Mouse (Mus musculus): ENCODE measurements around the gene Slc38a4. TPM values are rescaled to one million over a fixed set of nuclear protein-coding genes. Genes with fewer than 3 reads are reported as not detected.

The Slc38a4 gene
- total and polyA plus RNA-seq, 3 experiments = under 0.01 TPM; not detected in 2

DNA sequence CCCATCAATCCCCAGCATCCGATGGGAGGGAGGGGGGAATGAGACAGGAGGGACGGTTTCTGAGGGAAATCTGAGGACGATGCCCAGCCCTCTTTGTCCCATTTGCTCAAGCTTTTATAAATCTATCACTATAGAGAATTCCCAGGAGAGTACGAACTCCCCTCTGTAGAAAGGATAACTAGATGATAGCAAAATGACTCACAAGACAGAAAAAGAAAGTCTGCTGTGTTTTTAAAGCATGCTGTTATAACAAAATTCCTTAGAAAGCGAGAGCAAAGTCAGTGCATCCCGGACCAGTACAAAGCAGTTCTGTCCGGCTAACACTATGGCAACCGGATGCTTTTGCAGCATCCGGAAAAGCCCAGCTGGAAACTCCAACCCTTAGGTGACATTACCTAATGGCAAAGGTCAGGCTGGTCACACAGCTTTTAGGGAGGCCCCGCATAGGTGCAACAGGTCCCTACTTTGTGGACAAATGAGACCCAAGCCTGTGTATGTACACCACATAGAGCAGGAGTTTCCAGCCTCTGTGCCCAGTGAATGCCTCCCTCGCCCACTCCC is 6.4 kb downstream of the Slc38a4 start:
- ATAC-seq (ENCODE audit: extremely low read depth, insufficient number of reproducible peaks, low FRiP score, poor library complexity, severe bottlenecking) = no peak
- TF ChIP-seq CTCF (IDR thresholded peaks at IDR 0.05; ENCODE audit: low read depth, low read length) (no peak), GATA1 (IDR thresholded peaks at IDR 0.05; ENCODE audit: borderline replicate concordance, low read length) (no peak), POLR2AphosphoS5 (IDR thresholded peaks at IDR 0.05; ENCODE audit: insufficient replicate concordance, low read depth, low read length) (no peak), TAL1 (conservative IDR thresholded peaks at IDR 0.05; ENCODE audit: low read depth, low read length) (no peak), GATA2 (IDR thresholded peaks at IDR 0.05; ENCODE audit: borderline replicate concordance, low read depth, low read length) (no peak)
- H3K4me1 ChIP-seq (ENCODE audit: insufficient read depth, low read depth, low read length) = no peaks in the 10 kb centered on the region
- no peaks in the 10 kb centered on the region for H3K27me3 ChIP-seq (ENCODE audit: insufficient read depth, low read length)
- no peak for DNase-seq (ENCODE audit: low spot score)
- no peak overlapping the region for H3K4me3 ChIP-seq (ENCODE audit: low read depth, low read length)
- peaks cover 69% of the 10 kb centered on the region for H3K9me3 ChIP-seq (replicated peaks)
- H3K36me3 ChIP-seq (replicated peaks) = no peaks in the 10 kb centered on the region

DNA sequence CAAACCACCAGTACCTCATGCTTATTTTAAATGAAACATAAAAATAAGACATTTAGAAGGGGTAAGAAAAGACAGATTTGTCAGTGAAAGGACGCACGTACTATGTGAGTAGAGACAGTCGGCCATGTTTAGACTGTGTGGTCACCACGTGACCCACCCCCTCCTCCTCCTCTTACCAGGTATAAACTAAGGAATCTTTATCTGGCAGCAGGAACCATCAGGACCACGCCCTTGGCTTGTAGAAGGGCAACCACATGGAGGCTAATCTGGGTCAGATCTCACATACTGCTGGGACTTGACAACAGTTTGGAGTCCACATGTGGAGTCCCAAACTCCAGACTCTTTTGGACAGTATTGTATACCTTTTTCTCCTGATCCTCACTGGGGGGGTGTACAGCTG is 7.5 kb downstream of the Slc38a4 start:
- no peak overlapping the region for H3K4me3 ChIP-seq (ENCODE audit: low read depth, low read length)

DNA sequence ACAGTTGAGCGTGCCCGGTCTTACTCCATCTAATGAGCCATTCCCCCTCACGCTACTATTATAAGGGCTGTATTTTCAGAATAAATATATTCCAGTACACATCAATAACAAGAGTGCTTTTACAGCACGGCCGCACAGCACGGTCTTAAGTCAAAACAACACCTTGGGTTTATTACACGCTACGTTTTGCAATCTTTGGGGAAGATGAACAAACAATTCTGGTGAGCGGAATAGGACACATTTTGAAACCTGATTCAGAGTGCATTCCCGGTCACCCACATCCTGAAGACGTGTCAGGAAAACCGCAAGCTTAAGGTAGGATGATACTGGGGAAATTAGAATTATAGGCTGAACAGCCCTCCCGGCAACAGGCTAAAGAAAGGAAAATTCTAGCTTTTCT is 11.8 kb downstream of the Slc38a4 start:
- peaks cover 58% of the 10 kb centered on the region for H3K9me3 ChIP-seq (replicated peaks)

More for the DNA sequence above, 7.5 kb downstream of the Slc38a4 start:
- ATAC-seq (ENCODE audit: extremely low read depth, insufficient number of reproducible peaks, low FRiP score, poor library complexity, severe bottlenecking) = no peak
- Histone ChIP-seq H3K27me3 (ENCODE audit: insufficient read depth, low read length) (no peaks in the 10 kb centered on the region), H3K9me3 (replicated peaks) (peaks cover 72% of the 10 kb centered on the region), H3K36me3 (replicated peaks) (no peaks in the 10 kb centered on the region), H3K4me1 (ENCODE audit: insufficient read depth, low read depth, low read length) (no peaks in the 10 kb centered on the region)
- TF ChIP-seq GATA2 (IDR thresholded peaks at IDR 0.05; ENCODE audit: borderline replicate concordance, low read depth, low read length) = no peak
- no peak for TF ChIP-seq TAL1 (conservative IDR thresholded peaks at IDR 0.05; ENCODE audit: low read depth, low read length)
- no peak for DNase-seq (ENCODE audit: low spot score)

GRCm38 (mm10) chr15:97042001-97042491 is 13.7 kb downstream of the Slc38a4 start:
- peaks cover 55% of the 10 kb centered on the region for H3K9me3 ChIP-seq (replicated peaks)
- no peak for DNase-seq (ENCODE audit: low spot score)
- H3K36me3 ChIP-seq (replicated peaks) = no peaks in the 10 kb centered on the region
- no peak for ATAC-seq (ENCODE audit: extremely low read depth, insufficient number of reproducible peaks, low FRiP score, poor library complexity, severe bottlenecking)
- H3K4me1 ChIP-seq (ENCODE audit: insufficient read depth, low read depth, low read length) = no peaks in the 10 kb centered on the region
- TF ChIP-seq GATA2 (IDR thresholded peaks at IDR 0.05; ENCODE audit: borderline replicate concordance, low read depth, low read length) = no peak
- no peak for TF ChIP-seq GATA1 (IDR thresholded peaks at IDR 0.05; ENCODE audit: borderline replicate concordance, low read length)
- no peak for TF ChIP-seq POLR2AphosphoS5 (IDR thresholded peaks at IDR 0.05; ENCODE audit: insufficient replicate concordance, low read depth, low read length)
- no peak for TF ChIP-seq TAL1 (conservative IDR thresholded peaks at IDR 0.05; ENCODE audit: low read depth, low read length)
- no peak for TF ChIP-seq CTCF (IDR thresholded peaks at IDR 0.05; ENCODE audit: low read depth, low read length)
- no peak overlapping the region for H3K4me3 ChIP-seq (ENCODE audit: low read depth, low read length)
- no peaks in the 10 kb centered on the region for H3K27me3 ChIP-seq (ENCODE audit: insufficient read depth, low read length)

More for the DNA sequence above, 11.8 kb downstream of the Slc38a4 start:
- H3K27me3 ChIP-seq (ENCODE audit: insufficient read depth, low read length) = no peaks in the 10 kb centered on the region
- no peaks in the 10 kb centered on the region for H3K36me3 ChIP-seq (replicated peaks)
- H3K4me3 ChIP-seq (ENCODE audit: low read depth, low read length) = no peak overlapping the region
- no peak for ATAC-seq (ENCODE audit: extremely low read depth, insufficient number of reproducible peaks, low FRiP score, poor library complexity, severe bottlenecking)
- no peak for DNase-seq (ENCODE audit: low spot score)
- no peak for TF ChIP-seq POLR2AphosphoS5 (IDR thresholded peaks at IDR 0.05; ENCODE audit: insufficient replicate concordance, low read depth, low read length)
- TF ChIP-seq CTCF (IDR thresholded peaks at IDR 0.05; ENCODE audit: low read depth, low read length) = no peak
- no peak for TF ChIP-seq GATA1 (IDR thresholded peaks at IDR 0.05; ENCODE audit: borderline replicate concordance, low read length)
- no peak for TF ChIP-seq TAL1 (conservative IDR thresholded peaks at IDR 0.05; ENCODE audit: low read depth, low read length)
- no peak for TF ChIP-seq GATA2 (IDR thresholded peaks at IDR 0.05; ENCODE audit: borderline replicate concordance, low read depth, low read length)
- H3K4me1 ChIP-seq (ENCODE audit: insufficient read depth, low read depth, low read length) = no peaks in the 10 kb centered on the region

DNA sequence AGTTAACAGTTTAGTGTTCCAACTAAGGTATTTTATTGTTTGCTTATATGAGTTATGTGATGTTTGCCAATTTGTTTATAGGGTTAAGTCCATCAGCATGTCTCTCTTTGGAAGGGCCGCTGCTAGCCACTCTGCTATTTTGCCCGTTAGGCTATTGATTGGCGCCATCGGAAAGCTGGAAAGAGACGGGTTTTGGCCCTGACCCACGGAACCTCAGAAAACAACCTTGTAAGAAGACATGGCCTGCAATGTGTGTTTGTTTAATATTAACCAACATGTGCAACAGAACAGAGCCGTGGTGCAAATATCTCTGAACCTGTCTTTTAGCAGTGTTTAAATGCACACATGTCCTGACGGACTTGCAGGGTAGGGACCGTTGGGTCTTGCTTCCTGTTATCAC is 14.6 kb downstream of the Slc38a4 start:
- Histone ChIP-seq H3K9me3 (replicated peaks) (peaks cover 52% of the 10 kb centered on the region), H3K27me3 (ENCODE audit: insufficient read depth, low read length) (no peaks in the 10 kb centered on the region), H3K4me3 (ENCODE audit: low read depth, low read length) (no peak overlapping the region), H3K4me1 (ENCODE audit: insufficient read depth, low read depth, low read length) (no peaks in the 10 kb centered on the region), H3K36me3 (replicated peaks) (no peaks in the 10 kb centered on the region)
- no peak for DNase-seq (ENCODE audit: low spot score)
- no peak for TF ChIP-seq TAL1 (conservative IDR thresholded peaks at IDR 0.05; ENCODE audit: low read depth, low read length)
- TF ChIP-seq GATA2 (IDR thresholded peaks at IDR 0.05; ENCODE audit: borderline replicate concordance, low read depth, low read length) = no peak
- no peak for TF ChIP-seq CTCF (IDR thresholded peaks at IDR 0.05; ENCODE audit: low read depth, low read length)
- TF ChIP-seq GATA1 (IDR thresholded peaks at IDR 0.05; ENCODE audit: borderline replicate concordance, low read length) = no peak
- no peak for ATAC-seq (ENCODE audit: extremely low read depth, insufficient number of reproducible peaks, low FRiP score, poor library complexity, severe bottlenecking)

DNA sequence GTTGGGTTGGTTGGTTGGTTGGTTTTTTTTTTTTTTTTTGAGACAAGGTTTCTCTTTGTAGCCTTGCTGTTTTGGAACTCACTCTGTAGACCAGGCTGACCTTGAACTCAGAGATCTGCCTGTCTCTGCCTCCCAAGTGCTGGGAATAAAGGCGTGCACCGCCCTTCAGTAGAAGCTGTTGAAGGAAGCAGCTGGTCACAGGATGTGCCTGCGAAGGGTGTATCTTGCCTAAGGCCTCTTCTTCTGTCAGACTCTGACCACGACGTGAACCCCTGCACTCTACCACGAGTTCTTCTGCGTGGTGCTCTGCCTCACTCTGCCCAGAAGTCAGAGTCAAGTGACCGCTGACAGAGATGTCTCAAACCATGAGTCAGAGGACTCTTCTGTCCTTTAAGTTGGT is 18.0 kb downstream of the Slc38a4 start:
- Histone ChIP-seq H3K9me3 (replicated peaks) (peaks cover 43% of the 10 kb centered on the region), H3K27me3 (ENCODE audit: insufficient read depth, low read length) (no peaks in the 10 kb centered on the region), H3K36me3 (replicated peaks) (no peaks in the 10 kb centered on the region), H3K4me1 (ENCODE audit: insufficient read depth, low read depth, low read length) (no peaks in the 10 kb centered on the region), H3K4me3 (ENCODE audit: low read depth, low read length) (no peak overlapping the region)
- ATAC-seq (ENCODE audit: extremely low read depth, insufficient number of reproducible peaks, low FRiP score, poor library complexity, severe bottlenecking) (no peak), DNase-seq (ENCODE audit: low spot score) (no peak)
- TF ChIP-seq CTCF (IDR thresholded peaks at IDR 0.05; ENCODE audit: low read depth, low read length) = no peak
- TF ChIP-seq POLR2AphosphoS5 (IDR thresholded peaks at IDR 0.05; ENCODE audit: insufficient replicate concordance, low read depth, low read length) = no peak
- TF ChIP-seq TAL1 (conservative IDR thresholded peaks at IDR 0.05; ENCODE audit: low read depth, low read length) = no peak
- TF ChIP-seq GATA1 (IDR thresholded peaks at IDR 0.05; ENCODE audit: borderline replicate concordance, low read length) = no peak
- no peak for TF ChIP-seq GATA2 (IDR thresholded peaks at IDR 0.05; ENCODE audit: borderline replicate concordance, low read depth, low read length)

Data from G1E (cell line).